Mouse (Mus musculus) erythroid progenitor cell, adult 5-6 weeks (primary cell): Measurements from ENCODE around the gene Ulk4. TPM values are rescaled to one million over a fixed set of nuclear protein-coding genes. Genes with fewer than 3 reads are reported as not detected.
"Not testable (repeated sequence)": the region's sequence is repeated elsewhere in the genome, so short reads cannot be mapped to it uniquely, and the experiment has no call there.

Source experiments
- ATAC-seq: replicated peaks from 2 replicates; pipeline ENCODE4 v1.8.0; 2016; ENCODE audit warnings: moderate number of reproducible peaks, mild to moderate bottlenecking, moderate TSS enrichment, inconsistent platforms; ENCODE audit not compliant: poor library complexity, low FRiP score, severe bottlenecking
- total RNA-seq, 2 experiments: library from RNA; stranded (forward) in 1 of 2; stranded (reverse) in 1 of 2; fragments of 150-400 nt in 1 of 2; fragments of 186-747, 209-891 nt in 1 of 2; gene quantifications; 2 replicates each; pipeline versions ENCODE4 v1.2.3 to v1.2.4; 2015 to 2017; ENCODE audit warnings: low replicate concordance in 2 of 2

Gene Ulk4
- total RNA-seq, 2 experiments from 2014 or later, result 2.5 TPM; not detected in 1

DNA sequence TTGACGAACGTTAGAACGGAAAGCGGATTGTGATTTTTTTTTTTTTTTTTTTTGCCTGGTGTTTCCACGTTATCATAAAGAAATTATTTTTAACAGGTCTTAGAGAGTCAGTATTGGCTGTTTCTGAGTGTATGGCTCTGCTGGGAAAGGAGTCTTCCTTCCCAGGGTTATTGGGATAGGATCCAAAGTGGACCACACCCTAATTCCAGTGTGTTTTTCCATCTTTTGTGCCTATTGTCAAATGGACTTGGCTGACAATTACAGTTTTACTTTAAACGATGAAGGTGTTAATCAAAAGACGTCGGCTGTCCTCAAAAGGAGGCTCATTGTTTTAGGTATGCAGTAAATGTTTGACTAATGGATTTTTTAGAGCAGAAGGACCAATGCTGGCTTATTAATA lies 346.2 kb downstream of the Ulk4 start:
- ATAC-seq, result no peak

DNA sequence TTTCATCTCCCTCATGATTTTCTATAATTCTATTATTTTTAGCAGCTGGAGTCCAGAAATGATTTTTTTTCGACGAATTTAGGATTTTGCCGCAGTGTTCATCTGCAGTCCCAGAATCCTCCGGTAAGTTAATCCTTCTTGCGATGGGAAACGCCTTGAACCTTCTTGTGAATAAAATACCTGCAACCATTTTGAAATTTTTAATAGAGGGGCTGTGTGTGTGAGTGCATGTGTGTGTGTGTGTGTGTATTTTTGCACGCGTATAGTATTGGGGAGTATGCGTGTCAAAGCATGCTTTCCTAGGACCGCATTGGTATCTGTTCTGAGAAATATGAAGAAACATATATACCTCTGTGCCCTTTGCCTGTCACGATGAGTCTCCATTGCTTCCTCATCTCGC lies 347.0 kb downstream of the Ulk4 start:
- ATAC-seq, result no peak

DNA sequence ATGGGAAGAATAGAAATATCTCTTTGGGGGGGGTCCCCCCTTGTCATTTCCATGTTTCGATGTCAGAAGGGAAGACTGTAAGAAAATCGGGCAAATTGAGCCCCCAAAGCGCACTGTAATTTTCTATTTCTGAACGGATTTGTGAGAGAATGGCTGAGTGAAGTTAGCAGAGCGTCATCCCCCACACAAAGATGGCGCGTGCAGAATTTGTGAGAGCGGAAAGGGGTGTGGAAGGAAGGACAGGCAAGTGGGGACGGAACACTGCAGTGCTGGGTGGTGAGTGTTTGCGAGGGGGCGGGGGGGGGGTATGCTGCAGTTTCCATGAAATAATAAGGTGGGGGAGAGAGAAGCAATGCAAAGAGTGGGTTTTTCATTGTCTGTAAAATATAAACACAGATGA lies 347.9 kb downstream of the Ulk4 start, which contains the start of gene Ctnnb1:
Ctnnb1 (plus strand) TSS at position 136 of the 400 bp plus-strand sequence.
- ATAC-seq, result no peak

DNA sequence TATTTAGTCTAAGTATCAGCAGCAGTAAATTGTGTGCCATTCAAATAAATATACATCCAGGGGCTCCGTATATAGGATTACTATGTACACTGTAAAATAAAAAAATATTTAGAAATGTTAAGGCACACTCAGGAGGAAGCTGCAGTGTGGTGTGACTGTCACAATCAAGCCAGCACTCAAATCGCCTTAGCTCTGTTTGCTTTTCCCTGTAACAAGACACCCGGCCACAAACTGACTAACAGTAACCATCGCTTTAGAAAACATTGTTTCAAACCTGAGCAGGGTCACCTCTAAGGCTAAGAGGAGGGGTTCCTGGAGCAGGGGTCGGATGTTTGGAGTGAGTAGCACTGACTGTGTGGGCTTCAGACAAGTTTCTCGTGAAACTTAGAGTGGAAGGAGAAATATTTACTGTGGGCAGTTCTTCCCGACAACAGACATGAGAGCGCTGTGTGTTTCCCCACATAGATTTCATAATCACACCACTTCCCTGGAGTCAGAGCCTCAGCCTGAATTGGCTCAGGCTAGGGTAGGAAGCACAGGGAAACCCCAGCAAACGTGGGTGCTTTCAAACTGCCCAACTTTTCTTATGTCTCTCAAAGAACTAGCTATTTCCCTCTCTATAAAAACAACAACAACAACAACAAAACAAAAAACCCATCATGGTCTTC lies 349.9 kb downstream of the Ulk4 start:
- ATAC-seq, result no peak

DNA sequence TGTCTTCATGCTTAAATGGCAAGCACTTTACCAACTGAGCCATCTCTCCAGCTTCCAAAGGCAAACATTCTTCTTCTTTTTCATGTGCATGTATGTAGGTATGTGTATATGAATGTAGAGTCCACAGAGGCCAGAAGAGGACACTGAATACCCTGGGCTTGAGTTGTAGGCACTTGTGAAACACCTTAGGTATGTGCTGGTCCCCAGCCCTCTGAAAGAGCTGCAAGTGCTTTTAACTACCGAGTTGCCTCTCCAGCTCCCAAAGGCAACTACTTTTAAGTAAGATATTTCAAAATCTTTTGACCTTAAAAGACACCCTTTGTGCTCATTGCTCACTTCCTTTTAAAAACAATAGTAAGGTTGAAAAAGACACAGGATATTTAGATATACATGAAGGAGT lies 350.9 kb downstream of the Ulk4 start:
- no peak for ATAC-seq

DNA sequence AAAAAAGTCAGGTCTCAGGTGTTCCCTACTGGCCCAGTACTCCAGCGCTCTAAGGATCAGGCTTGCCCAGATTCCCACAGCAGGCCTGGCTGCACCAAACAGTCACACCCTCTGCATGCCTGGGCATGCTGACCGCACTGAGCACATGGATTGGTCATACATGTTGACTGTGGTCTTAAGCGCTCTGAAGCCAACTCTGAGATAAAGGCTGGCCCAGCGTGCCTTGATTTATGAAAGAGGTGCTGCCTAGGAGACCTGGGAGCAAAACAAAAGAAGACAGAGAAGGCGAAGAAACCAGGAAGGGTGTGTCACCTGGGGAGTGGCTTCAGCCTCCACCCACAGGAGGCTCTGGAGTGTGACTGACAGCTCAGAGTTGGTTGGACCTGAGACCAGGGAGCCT lies 357.9 kb downstream of the Ulk4 start:
- no peak for ATAC-seq

DNA sequence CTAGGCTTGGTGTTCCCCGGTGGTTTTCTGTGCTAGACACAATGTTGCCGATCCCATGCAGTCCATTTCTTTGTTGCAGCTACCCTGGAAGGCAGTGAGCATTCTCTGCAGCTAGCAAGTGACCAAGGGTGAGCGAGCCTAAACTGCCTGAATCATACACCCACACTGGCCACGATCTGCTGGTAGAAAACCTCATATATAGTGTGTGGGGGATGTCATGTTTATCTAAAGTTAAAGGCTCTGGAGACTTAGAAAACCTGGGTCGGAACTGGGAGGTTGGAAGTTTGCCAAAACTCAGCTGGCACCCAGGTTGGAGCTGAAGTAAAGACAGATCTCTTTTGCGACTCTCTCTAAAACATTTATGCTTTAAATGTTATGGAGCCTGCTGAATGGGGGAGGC lies 358.4 kb downstream of the Ulk4 start:
- ATAC-seq, result no peak

DNA sequence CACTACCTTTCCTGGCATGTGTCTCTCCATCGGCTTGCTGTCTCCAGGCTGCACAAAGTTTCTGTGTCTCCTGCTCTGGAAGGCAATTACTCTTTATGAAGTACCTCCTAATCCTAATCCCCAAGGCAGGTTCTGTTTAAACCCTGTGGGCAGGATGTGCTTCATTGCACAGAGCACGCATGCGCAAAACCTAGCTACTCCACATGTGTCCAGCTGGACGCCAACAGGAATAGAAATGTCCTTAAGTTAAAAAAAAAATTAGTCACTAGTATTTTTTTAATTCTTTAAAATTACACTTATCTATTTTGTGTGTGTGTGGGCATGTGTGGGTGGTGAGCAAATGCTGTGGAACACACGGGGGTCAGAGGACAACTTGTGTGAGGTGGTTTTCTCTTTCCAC lies 358.8 kb downstream of the Ulk4 start:
- no peak for ATAC-seq

DNA sequence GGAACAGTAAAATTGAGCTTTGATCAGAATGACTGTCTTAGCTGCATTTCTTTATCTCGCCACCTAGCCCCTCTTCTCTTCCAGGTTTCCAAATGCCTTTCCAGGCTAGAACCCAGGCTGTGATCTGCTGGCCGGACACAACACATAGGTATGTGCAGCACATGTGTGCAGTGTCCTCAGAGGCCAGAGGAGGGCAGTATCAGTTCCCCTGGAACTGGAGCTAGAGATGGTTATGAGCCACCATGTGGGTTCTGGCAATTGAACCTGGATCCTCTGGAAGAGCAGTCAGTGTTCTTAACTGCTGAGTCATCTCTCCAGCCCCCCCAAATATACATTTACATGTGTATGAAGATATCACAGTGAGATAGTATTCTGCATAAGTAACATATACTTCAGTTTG lies 359.4 kb downstream of the Ulk4 start:
- not testable (repeated sequence) for ATAC-seq

DNA sequence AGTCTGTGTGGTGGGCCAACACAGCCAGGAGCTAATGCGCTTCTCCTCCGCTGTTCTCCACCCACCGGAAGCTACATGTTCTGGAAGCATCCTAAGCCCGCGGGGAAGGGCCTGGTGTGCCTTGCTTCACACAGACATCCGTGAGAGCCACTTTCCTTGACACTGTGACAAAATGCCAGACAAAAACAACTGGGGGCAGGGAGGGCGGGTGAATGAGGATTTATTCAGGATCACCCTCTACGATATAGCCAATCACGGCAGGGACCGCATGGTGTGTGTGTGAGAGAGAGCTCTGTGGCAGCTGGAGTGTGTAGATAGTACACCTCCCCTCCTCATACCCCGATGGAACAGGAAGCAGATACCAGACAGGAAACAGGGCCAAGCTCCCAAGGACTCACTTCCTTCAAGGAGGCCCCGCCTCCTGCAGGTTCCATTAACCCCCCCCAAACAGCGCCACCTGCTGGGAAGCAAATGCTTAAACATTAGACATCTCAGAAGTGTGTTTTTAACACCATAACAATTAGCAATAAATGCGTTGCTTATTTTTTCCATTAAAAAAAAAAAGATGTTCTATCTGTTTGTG lies 362.0 kb downstream of the Ulk4 start:
- ATAC-seq, result peak; percentile 60; the same call in 1 of the 2 replicates

DNA sequence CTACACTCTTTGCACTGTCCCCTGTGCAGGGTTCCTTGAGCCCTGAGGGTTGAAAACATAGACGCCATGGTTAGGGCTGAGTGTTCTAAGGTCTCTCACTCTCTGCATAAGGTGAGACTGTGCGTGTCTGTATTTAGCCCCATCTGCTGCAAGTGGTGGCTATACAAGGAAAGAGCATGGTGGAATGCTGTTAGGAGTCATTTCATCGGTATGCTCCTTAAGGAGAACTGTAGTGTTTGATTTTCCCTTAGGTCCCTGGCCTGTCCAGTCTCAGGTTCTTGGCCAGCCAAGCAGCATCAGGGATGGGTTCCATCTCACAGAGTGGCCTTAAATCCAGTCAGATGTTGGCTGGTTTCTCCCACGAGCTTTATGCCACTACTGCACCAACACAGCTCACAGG lies 362.6 kb downstream of the Ulk4 start:
- no peak for ATAC-seq

DNA sequence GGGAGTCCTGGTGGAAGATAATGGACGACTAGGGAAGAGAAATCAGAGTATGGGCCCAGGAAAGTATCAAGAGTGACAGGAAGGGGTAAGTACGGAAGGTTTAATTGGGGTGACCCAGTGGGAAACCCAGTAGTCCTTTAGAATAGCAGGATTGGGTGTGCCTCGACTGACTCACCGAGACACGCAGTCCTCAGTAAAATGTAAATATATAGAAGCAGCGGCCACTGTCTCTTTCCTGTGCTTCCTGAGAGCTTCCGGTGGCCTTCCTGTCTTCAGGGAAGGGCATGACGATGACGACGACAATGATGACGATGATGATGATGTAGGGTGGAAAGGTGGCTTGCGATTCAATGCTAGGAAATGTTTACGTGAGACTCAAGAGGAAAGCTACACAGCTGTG lies 363.8 kb downstream of the Ulk4 start:
- ATAC-seq, result no peak

DNA sequence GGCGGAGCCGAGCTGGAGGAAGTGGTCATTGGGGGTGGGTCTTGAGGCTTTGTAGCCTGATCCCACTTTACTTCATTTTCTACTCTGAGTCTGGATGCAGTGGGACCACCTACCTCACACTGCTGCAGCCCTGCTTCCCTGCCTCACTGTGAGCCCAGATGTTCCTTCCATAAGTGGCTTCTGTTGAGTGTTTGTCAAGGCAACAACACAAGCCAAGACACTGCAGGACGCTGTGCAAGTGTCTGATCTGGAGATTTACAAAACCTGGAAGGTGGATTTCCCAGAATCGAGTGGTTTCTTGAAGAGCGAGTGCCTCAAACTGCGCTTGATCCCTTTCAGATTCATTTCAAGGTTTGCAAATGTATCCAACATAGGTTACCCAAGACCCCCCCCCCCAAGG lies 368.5 kb downstream of the Ulk4 start:
- no peak for ATAC-seq

Other genes starting within 250 kb of the Ulk4 start
- gene Trak1, start 20.3 kb upstream of the Ulk4 start, total RNA-seq (2015; ENCODE audit: low replicate concordance), result 13.4 and 14.4 TPM in 2 replicates
- gene Trak1, start 20.3 kb upstream of the Ulk4 start, total RNA-seq (2017; ENCODE audit: low replicate concordance), result 5.8 and 7.2 TPM in 2 replicates
- gene Cck, start 218.5 kb upstream of the Ulk4 start, total RNA-seq (2015; ENCODE audit: low replicate concordance), result not detected in 2 replicates
- gene Cck, start 218.5 kb upstream of the Ulk4 start, total RNA-seq (2017; ENCODE audit: low replicate concordance), result not detected in 2 replicates